Mouse (Mus musculus): Measurements from ENCODE around the gene Gm10135. TPM values are rescaled to one million over a fixed set of nuclear protein-coding genes. Genes with fewer than 3 reads are reported as not detected.

The Gm10135 gene
- polyA plus RNA-seq (2015; fragmentation: Illumina TruSeq; extraction: RNeasy Lipid Tissue Mini Kit (QIAGEN cat#74804); ENCODE audit: insufficient read depth, low read depth, low replicate concordance) = not detected

DNA sequence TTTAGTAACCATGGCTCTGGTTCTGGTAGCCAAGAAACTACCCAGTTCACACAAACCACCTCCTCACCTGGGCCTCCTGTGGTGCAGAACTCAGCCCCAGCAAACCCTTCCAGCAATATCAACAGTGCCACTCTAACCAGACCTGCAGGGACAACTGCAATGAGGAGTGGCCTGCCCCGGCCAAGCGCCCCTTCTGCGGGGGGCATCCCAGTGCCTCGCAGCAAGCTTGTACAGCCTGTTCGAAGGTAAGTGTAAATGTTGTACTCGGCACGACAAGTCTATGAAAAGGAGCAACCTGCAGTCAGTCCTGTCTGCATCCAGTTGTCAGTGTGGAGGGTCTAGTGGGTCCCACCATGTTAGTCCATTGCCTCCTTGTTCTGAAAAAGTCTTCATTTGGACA lies at the start of gene Gm10135:
Gm10135 (minus strand) TSS at position 101 of the 400 bp plus-strand sequence.

DNA sequence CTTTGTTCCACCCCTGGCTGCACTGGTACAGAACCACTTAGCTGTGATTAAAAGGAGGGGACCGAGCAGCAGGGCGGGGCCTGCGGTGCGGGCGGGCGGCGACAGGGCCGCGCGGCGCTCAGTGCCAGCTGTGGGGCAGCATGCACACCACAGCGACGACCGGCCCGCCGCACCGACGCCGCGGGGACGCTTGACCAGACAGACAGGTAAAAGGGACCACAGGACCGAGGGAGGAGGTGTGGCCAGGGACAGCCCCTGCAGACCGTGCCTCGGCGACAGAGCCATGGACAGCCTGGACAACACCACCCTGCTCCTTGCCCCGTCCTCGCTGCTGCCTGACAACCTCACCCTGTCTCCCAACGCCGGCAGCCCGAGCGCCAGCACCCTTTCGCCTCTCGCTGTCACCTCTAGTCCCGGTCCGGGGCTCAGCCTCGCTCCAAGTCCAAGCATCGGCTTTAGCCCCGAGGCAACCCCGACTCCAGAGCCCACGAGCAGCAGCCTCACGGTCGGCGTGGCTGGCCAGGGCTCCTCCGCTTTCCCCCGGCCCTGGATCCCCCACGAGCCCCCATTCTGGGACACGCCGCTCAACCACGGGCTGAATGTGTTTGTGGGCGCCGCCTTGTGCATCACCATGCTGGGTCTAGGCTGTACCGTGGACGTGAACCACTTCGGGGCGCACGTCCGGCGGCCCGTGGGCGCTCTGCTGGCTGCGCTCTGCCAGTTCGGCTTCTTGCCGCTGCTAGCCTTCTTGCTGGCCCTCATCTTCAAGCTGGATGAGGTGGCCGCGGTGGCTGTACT lies 32.5 kb upstream of the Gm10135 start, which contains the start of gene Slc10a4:
Slc10a4 (plus strand) TSS at position 100 of the 798 bp plus-strand sequence.

Other genes starting within 250 kb of the Gm10135 start
- not detected for gene Txk, start 221.9 kb downstream of the Gm10135 start, polyA plus RNA-seq (2015; fragmentation: Illumina TruSeq; extraction: RNeasy Lipid Tissue Mini Kit (QIAGEN cat#74804); ENCODE audit: insufficient read depth, low read depth, low replicate concordance)
- 2.1 TPM for gene Tec, start 106.2 kb downstream of the Gm10135 start, polyA plus RNA-seq (2015; fragmentation: Illumina TruSeq; extraction: RNeasy Lipid Tissue Mini Kit (QIAGEN cat#74804); ENCODE audit: insufficient read depth, low read depth, low replicate concordance)
- gene Slain2, start 60.4 kb downstream of the Gm10135 start, polyA plus RNA-seq (2015; fragmentation: Illumina TruSeq; extraction: RNeasy Lipid Tissue Mini Kit (QIAGEN cat#74804); ENCODE audit: insufficient read depth, low read depth, low replicate concordance) = 5.8 TPM
- 1.4 TPM for gene Slc10a4, start 32.2 kb upstream of the Gm10135 start, polyA plus RNA-seq (2015; fragmentation: Illumina TruSeq; extraction: RNeasy Lipid Tissue Mini Kit (QIAGEN cat#74804); ENCODE audit: insufficient read depth, low read depth, low replicate concordance)

Measured in pancreas, adult 10 weeks (tissue).